Mouse (Mus musculus) frontal cortex, postnatal 36 days (tissue): ENCODE measurements around the gene Sept3.

ENCODE experiments used
- DNase-seq, 2 experiments: peaks; one replicate each; pipeline ENCODE4 v3.0.0; 2022; ENCODE audit warnings: low spot score in 2 of 2

Sept3 gene

DNA sequence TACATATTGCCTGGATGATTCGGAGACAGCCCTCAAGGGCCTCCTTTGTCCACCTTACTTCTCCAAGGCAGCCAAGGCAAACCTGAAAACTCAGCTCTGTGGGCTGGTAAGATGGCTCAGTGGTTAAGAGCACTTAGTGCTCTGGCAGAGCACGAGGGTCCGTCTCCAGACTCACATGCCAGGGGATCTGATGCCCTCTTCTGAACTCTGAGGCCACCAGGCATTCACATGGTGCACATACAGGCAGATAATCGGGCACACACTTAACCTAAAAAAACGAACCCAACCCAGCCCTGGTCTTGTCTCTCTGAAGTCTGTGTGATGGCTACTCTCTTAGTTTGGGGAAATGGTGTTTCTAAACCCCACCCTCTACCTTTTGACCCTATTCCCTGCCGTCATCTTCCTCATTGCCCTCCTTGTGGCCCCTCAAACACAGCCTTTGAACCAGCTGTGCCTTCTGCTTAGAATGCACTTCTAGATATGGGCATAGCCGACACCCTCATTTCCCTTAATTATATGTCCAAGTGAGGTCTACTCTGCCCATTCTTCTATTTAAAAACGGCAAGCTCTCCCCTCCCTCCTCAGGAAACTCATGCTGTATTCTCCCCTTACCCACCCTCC lies 65.1 kb downstream of the Sept3 start:
- no peak for DNase-seq

GRCm38 (mm10) chr15:82340414-82341035 lies 65.8 kb downstream of the Sept3 start:
- DNase-seq, result no peak

- DNase-seq, result no peak
Observed at GRCm38 (mm10) chr15:82341036-82341501, 66.4 kb downstream of the Sept3 start.

DNA sequence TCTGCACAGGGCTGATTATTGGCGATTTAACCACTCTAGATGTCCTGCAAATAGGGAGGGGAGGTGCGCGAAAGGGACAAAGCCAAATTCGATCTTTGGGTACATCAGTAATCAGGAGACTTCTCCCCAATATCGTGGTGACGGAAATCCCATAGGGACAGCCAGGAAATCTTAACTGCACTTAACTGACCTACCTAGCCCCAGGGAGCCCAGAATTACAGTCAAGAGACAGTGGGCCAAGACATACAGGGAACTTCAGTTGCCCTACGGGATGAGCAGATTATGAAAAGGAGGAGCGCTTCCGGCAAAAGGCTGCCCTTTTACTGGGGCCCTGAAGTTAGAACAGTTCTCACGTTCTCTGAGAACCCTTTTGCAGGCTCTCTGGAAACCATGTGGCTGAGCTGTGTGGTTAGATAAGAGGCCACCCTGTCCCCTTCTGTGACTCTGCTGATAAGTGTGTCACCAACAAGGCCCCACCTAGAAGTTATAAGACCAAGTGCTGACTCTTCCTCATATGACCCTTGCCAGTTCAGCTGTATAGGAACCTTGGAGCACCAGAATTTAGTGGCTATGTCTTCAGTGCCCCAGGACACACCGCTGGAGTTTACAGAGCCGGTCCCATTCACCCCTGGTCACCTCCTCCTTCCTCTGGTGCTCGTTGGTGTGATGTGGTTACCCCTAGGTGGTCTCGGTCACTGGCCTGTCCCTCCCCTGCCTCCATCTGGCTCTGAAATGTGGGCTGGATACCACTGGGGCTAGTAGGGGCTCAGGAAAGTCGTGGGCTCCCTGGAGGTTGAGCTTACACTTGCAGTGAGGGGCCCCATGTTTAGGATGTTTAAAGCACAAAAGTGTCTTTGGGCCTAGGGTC lies 67.2 kb downstream of the Sept3 start:
- DNase-seq, result no peak

GRCm38 (mm10) chr15:82342543-82342935 lies 67.8 kb downstream of the Sept3 start:
- DNase-seq, result no peak

DNA sequence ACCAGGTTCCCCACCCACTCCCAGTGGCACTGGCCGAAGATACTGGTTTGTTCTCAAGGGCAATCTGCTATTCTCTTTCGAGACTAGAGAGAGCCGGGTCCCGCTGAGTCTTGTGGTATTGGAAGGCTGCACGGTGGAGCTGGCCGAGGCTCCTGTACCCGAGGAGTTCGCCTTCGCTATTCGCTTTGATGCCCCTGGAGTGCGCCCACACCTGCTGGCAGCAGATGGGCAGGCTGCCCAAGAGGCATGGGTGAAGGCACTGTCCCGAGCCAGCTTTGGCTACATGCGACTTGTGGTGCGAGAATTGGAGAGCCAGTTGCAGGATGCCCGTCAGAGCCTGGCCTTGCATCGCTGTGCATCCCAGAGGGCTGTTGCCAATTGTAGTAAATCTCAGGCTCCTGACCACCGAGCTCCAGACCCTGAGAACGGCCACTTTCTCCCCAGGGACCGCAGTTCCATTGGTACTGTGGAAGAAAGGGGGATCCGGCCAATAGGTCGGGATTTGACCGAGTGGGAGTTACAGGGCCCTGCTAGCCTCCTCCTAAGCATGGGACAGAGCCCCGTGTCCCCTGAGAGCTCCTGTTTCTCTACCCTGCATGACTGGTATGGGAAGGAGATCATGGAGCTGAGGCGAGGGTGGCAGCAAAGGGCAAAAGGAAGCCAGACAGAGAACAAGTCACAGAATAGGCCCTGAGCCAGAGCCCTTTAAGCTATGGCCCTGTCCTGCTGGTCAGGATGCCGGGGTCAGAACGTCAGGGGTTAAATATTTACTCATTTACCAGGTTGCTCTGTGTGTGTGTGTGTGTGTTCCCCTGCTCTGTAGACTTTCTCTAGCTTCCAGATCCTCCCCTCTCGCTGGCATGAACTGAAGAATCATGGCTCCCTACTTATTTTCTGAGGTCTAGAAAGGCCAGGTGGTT lies 68.9 kb downstream of the Sept3 start:
- no peak for DNase-seq
